Mouse (Mus musculus): ENCODE measurements around the gene Gbp7. TPM values are rescaled to one million over a fixed set of nuclear protein-coding genes. Genes with fewer than 3 reads are reported as not detected.
"Not testable (repeated sequence)": the region's sequence is repeated elsewhere in the genome, so short reads cannot be mapped to it uniquely, and the experiment has no call there.

Gbp7 gene
- polyA plus RNA-seq, 1 experiment, result 0.62 TPM

GRCm38 (mm10) chr3:142533185-142533584 is 3.0 kb downstream of the Gbp7 start:
- TF ChIP-seq CTCF (IDR thresholded peaks at IDR 0.05; ENCODE audit: borderline replicate concordance, extremely low read depth, insufficient read depth, insufficient read length) (no peak), POLR2A (IDR thresholded peaks at IDR 0.05; ENCODE audit: borderline replicate concordance, extremely low read depth, insufficient read depth, insufficient read length, poor library complexity, severe bottlenecking) (no peak)
- DNase-seq (ENCODE audit: low read depth), result no peak

GRCm38 (mm10) chr3:142535667-142536066 is 5.5 kb downstream of the Gbp7 start:
- no peak for DNase-seq (ENCODE audit: low read depth)
- TF ChIP-seq POLR2A (IDR thresholded peaks at IDR 0.05; ENCODE audit: borderline replicate concordance, extremely low read depth, insufficient read depth, insufficient read length, poor library complexity, severe bottlenecking) (no peak), CTCF (IDR thresholded peaks at IDR 0.05; ENCODE audit: borderline replicate concordance, extremely low read depth, insufficient read depth, insufficient read length) (no peak)

DNA sequence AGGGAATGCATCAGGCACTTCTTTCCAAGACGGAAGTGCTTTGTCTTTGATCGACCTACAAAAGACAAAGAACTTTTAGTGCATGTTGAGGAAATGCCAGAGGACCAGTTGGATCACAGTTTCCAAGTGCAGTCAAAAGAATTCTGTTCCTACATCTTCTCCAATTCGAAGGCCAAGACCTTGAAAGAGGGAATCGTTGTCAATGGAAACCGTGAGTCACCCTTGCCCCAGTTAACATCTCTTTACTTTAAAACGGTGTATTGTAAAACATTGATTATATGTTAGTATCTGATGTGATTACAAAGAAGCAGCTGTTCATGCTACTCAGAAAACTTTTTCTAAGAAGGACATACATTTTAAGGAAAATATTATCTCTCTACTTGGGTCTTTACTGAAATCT is 11.2 kb downstream of the Gbp7 start:
- TF ChIP-seq CTCF (IDR thresholded peaks at IDR 0.05; ENCODE audit: borderline replicate concordance, extremely low read depth, insufficient read depth, insufficient read length), result no peak
- no peak for TF ChIP-seq POLR2A (IDR thresholded peaks at IDR 0.05; ENCODE audit: borderline replicate concordance, extremely low read depth, insufficient read depth, insufficient read length, poor library complexity, severe bottlenecking)
- no peak for DNase-seq (ENCODE audit: low read depth)

DNA sequence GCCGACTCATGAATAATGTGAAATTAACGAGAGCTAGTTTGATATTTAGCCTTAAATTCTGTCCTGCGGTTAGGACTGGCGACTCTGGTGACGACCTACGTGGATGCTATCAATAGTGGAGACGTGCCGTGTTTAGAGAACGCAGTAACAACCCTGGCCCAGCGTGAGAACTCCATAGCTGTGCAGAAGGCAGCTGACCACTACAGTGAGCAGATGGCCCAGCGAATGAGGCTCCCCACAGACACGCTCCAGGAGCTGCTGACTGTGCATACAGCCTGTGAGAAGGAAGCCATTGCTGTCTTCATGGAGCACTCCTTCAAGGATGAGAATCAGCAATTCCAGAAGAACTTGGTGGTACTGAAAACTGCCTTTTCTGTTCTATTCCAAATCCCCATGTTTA is 12.6 kb downstream of the Gbp7 start:
- DNase-seq (ENCODE audit: low read depth), result not testable (repeated sequence)

DNA sequence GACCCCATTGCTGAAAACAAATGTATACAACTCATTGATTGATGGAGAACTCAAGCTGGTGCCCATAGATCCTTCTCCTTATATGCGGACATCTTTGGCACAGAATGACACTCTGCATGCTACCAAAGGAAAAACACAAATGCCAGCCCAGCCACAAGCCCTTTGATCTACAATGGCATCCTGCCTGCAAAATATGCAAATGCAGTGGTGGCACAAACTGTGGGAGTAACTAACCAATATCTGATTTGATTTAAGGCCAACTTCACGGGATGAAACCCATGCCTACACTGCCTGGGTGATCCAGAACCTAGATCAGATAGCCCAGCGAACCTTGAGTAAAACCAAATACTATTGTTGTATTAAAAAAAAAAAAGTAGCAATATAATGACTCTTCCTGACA is 16.5 kb downstream of the Gbp7 start:
- no peak for TF ChIP-seq CTCF (IDR thresholded peaks at IDR 0.05; ENCODE audit: borderline replicate concordance, extremely low read depth, insufficient read depth, insufficient read length)
- no peak for TF ChIP-seq POLR2A (IDR thresholded peaks at IDR 0.05; ENCODE audit: borderline replicate concordance, extremely low read depth, insufficient read depth, insufficient read length, poor library complexity, severe bottlenecking)
- DNase-seq (ENCODE audit: low read depth), result peak; percentile 54

DNA sequence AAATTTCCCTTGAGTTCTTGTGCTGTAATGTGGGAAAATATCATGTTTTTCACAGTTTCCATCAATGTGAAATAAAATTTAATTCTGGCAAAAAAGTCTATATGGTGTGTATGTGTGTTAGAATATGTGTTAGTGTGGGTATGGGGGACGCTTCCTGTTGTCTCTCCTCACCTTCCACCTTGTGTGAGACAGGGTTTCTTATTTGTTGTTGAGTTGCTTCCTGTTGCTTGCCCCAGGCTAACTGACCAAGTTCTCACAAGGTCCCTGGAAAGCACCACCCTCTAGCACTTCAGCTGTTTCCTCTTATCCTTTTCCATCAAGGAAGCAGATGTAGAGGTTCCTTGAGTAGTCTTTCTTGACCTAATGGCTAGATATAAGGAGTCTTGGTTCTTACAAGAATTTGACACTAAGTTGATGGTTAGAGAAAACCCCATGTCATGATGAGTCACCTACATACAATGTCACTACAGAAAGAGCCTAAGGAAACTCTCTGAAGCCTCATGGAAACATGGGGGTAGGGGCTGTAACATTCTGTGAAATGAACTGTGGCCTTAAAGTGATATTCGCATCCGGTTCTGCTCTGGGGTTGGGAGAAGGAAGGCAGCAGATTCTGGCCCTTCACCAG is 20.0 kb downstream of the Gbp7 start:
- TF ChIP-seq POLR2A (IDR thresholded peaks at IDR 0.05; ENCODE audit: borderline replicate concordance, extremely low read depth, insufficient read depth, insufficient read length, poor library complexity, severe bottlenecking) (no peak), CTCF (IDR thresholded peaks at IDR 0.05; ENCODE audit: borderline replicate concordance, extremely low read depth, insufficient read depth, insufficient read length) (no peak)
- no peak for DNase-seq (ENCODE audit: low read depth)

- TF ChIP-seq CTCF (IDR thresholded peaks at IDR 0.05; ENCODE audit: borderline replicate concordance, extremely low read depth, insufficient read depth, insufficient read length), result no peak
- TF ChIP-seq POLR2A (IDR thresholded peaks at IDR 0.05; ENCODE audit: borderline replicate concordance, extremely low read depth, insufficient read depth, insufficient read length, poor library complexity, severe bottlenecking), result no peak
- DNase-seq (ENCODE audit: low read depth), result no peak
These were observed 24.5 kb downstream of the Gbp7 start for GRCm38 (mm10) chr3:142554601-142555000.

- no peak for DNase-seq (ENCODE audit: low read depth)
- no peak for TF ChIP-seq CTCF (IDR thresholded peaks at IDR 0.05; ENCODE audit: borderline replicate concordance, extremely low read depth, insufficient read depth, insufficient read length)
- no peak for TF ChIP-seq POLR2A (IDR thresholded peaks at IDR 0.05; ENCODE audit: borderline replicate concordance, extremely low read depth, insufficient read depth, insufficient read length, poor library complexity, severe bottlenecking)
These were observed 25.5 kb downstream of the Gbp7 start for GRCm38 (mm10) chr3:142555623-142556022.

DNA sequence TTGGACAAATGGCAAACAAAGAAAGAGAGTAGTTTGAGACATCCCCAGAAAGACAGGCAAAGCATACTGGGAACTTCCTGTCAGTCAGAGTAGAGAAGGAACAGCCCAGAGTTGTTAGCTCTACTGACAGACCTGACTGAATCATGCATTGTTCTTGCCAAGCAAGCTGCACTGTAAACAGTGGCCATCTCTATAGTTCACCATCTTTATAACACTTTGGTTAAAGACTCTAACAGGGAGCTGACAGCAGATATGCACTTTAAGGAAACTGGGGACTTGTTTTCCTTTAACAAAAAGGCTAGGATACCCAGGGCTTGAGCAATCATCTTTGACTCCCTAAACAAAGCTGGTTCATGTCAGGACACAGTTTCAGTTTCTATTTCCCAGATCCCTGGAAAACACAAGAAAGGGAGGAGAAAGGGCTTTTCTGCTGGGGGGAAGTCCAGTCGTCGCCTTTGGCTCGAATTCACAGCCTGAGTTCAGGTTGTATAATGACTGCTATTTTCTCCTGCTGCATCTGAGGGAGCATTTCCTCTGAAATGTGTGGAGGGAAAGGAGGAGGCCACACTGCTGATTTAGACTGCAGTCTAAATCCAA is 29.6 kb downstream of the Gbp7 start, which contains the start of gene Gbp3:
Gene Gbp3, plus strand, starts transcription at position 395 of the 597 bp plus-strand sequence.
- TF ChIP-seq CTCF (IDR thresholded peaks at IDR 0.05; ENCODE audit: borderline replicate concordance, extremely low read depth, insufficient read depth, insufficient read length) (no peak), POLR2A (IDR thresholded peaks at IDR 0.05; ENCODE audit: borderline replicate concordance, extremely low read depth, insufficient read depth, insufficient read length, poor library complexity, severe bottlenecking) (no peak)
- DNase-seq (ENCODE audit: low read depth), result peak; percentile 11

DNA sequence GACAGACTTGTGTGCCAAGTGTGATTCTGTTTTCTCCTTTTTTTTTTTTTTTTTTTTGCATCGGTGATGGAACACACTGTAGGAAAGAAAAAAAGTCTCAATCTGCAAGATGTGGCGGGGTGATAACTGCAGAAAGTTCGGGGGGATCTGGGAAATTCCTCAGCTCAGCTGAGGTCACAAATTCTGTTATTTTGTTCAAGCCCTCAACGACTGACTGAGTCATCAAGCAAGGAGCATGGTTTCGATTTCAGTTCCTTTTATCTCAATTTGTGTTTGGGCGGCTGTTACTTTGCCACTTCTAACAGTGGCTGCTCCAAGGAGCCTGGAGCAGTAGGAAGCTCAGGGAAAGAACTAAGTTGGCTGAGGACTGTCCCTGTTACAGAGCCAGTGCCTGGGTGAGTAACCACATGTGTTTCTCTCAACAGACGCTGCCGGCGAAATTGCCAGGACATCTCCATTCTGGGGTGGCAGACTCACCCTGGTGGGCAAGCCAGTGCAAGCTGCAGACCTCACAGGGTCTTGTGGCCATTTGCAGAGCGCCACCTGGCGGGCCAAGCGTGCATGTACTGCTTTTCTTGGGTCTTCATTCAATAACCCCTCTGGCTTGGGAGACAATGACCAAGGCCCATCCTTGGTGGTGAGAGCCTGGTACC is 30.3 kb downstream of the Gbp7 start:
- TF ChIP-seq CTCF (IDR thresholded peaks at IDR 0.05; ENCODE audit: borderline replicate concordance, extremely low read depth, insufficient read depth, insufficient read length) (peak; percentile 96), POLR2A (IDR thresholded peaks at IDR 0.05; ENCODE audit: borderline replicate concordance, extremely low read depth, insufficient read depth, insufficient read length, poor library complexity, severe bottlenecking) (no peak)

DNA sequence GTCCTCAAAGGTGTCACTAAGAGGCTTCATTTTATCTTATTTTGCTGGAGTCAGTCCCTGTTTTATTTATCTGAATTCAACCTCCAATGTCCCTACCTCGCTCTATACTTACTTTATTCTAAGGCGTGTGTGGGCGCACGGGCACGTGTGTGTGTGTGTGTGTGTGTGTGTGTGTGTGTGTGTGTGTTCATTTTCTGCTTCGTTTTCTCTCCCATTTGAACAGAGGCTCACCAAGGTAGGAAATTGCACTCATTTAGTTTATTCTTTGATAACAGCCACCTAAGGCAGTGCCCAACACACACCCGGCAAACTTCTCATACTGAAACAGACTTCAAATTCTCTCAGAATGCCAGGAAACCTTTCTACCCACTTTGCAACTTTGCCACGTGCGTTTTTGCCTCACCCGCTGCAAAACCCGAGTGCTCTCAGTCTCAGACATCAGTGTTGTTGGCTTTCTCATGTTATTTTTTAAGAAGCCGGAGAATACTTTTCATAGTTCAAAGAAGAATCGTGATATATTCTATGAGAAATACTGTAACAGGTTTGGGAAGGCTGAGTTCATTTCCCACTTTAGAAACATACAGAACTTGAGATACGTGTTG is 31.0 kb downstream of the Gbp7 start:
- DNase-seq (ENCODE audit: low read depth), result no peak
- TF ChIP-seq CTCF (IDR thresholded peaks at IDR 0.05; ENCODE audit: borderline replicate concordance, extremely low read depth, insufficient read depth, insufficient read length) (no peak), POLR2A (IDR thresholded peaks at IDR 0.05; ENCODE audit: borderline replicate concordance, extremely low read depth, insufficient read depth, insufficient read length, poor library complexity, severe bottlenecking) (no peak)

More for the DNA sequence above, 30.3 kb downstream of the Gbp7 start:
- DNase-seq (ENCODE audit: low read depth), result peak; percentile 89
